Mouse (Mus musculus) megakaryocyte-erythroid progenitor cell, adult 5-6 weeks (primary cell): ENCODE measurements at regions not wholly inside any gene's neighbourhood (a gene's known extent, or its start where the extent isn't known, plus 50 kb on each side); places are given as distances from the start of the nearest gene placed in this dataset.

Experiments used
- ATAC-seq: replicated peaks from 2 replicates; pipeline ENCODE4 v1.8.0; 2016; ENCODE audit warnings: mild to moderate bottlenecking, inconsistent platforms; ENCODE audit not compliant: severe bottlenecking, poor library complexity, low FRiP score, low TSS enrichment

DNA sequence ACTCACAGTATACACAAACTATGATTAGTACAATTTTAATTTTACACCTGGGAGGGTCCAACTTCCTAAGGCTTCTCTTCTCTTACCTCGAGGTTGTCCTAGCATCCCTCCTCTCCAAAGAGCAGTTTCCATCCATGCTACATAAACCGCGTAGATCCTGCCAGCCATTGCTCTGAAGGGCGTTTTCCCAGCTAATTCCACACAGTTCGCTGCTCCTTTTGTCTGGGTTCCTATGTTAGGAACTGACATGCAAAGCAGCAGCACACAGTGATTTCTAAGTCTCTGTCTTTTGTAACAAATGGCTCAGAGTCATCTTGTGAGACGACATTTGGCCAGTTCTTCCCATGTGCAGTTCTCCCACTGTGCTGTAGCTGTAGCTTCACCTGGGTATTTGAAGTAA lies 80.7 kb upstream of the Hhip start:
- ATAC-seq = no peak

DNA sequence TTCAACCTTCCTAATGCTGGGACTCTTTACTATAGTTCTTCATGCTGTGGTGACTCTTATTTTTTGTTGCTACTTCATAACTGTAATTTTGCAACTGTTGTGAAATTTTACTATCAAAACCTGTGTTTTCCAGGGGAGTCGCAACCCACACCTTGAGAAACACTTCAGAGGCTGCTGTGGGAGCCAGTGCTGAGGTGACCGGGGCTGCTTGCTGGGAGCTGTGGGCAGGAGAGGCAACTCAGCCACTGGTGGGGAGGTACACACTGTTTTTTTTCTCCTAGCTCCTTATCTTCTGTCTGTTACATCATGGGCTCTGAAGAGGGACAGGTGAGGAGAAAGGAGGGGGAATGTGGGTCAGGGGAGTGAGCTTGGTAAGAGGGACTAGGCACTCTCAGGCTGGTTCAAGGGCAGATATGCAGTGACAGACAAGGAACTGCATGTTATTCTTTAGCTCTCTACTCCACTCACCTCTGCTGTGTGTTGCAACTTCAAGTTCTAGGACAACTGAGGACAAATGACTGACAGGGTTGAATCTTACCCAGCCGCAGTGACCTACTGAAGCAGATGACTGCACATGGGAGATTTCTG lies 62.7 kb upstream of the Hhip start:
- no peak for ATAC-seq

DNA sequence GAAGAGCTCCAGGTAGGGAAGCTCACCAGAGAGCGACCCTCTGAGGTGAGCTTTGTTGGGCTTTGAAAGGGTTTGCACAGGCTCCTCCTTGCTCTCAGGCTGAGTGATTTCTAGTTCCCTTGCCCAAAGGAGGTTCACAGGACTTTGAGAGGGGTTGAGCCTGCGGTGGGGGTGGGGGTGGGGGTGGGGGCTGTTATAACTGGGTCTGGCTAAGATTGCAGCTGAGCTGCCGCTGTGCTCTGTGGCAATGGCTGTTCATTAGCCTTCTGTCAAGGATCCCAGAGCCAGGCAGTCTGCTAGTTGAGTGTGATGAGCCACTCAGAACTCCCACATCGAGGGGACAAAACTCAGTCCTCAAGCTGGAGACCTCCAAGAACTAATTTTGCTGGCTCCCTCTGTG lies 59.5 kb upstream of the Hhip start:
- no peak for ATAC-seq
